Mouse (Mus musculus) brain, embryonic 18.5 days (tissue): Measurements from ENCODE around the gene Trpm1.

Source experiments
- DNase-seq: peaks from one replicate; pipeline ENCODE4 v3.0.0-alpha.2; 2012; ENCODE audit warnings: low read depth, low spot score

Gene Trpm1

DNA sequence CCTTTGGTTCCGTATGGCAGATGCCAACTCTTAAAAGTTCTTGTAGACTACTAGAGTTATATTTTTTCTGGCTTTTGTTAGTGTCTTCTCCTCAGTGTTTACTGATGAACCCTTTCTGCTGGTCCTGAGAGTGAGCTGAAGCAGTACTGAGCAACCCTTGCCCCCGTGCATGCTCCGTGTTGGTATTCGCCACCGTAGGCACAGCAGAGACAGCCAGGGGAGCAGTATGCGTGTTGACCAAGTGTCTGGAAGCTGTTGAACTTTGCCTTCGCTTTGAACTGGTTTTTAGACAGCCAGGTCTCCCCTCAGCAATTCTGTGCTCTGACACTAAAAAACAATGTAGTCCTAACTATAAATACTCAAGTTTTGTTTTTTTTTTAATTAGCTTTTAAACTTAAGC lies 135.8 kb downstream of the Trpm1 start:
- DNase-seq = no peak

DNA sequence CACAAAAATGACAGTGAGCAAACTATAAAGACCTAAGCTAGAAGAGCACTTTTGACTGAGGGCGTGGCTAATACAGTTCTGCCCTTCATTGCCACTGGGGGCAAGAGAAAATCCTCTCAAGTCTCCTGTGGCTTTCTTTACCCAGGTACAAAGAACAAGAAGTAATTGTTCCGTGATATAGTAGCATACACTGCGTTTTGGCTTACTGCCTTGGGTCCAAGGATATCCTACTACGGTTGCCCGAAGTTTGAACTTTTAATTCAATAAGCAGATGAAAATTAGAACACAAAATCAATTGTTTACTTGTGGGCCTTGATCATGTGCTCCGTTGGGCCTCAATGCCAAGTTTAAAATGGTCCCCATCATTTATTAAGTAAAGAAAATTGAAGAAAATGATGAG lies 136.8 kb downstream of the Trpm1 start:
- no peak for DNase-seq

DNA sequence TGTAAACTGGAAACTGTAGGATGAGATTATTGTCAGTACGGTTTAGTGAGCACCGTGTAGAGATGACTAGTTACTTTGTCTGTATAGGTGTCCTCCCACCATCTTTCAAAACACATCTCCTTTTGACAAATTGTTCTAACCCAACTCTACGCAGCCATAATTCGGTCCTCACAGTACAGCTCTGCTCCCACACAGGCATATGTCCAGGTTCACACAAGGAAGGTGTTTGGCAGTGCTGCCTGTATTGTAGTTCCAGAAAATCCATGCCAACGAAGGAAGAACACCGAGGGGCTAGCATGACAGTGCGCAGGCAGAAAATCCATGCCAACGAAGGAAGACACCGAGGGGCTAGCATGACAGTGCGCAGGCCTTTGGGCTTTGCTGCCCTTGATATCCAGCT lies 138.1 kb downstream of the Trpm1 start:
- DNase-seq = no peak

DNA sequence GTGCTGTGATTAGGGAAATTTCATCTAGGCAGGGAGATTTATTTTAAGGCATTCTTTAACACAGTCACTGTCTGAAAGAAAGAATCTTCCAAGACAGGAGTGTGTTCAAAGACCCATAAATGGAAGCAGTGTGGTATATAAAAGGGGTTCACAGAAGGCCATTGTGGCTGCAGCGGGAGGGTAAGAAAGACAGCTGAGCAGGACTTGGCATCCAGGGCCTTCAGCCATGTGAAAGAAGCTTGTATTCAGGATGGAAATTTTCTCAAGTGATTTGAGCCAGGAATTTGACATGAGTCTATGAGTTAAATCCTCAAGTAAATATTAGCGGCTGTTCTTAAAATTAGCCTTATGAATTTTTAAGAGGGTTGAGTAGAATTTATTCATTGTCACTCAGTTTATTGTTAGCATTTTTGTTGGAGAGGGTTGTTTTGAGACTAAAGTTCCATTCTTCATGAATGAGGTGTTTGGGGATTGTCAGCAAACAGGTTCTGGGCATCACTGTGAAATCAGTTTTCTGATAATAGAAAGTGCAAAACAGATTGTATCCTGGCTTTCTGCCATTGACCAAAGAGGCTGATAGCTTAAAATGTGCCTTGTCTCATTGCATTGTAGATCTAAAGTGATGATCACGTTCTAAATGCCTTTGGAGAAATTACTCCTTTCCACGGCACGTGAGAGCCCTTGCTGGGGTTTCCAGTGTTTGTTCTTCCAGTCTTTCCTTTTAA lies 142.8 kb downstream of the Trpm1 start:
- no peak for DNase-seq

DNA sequence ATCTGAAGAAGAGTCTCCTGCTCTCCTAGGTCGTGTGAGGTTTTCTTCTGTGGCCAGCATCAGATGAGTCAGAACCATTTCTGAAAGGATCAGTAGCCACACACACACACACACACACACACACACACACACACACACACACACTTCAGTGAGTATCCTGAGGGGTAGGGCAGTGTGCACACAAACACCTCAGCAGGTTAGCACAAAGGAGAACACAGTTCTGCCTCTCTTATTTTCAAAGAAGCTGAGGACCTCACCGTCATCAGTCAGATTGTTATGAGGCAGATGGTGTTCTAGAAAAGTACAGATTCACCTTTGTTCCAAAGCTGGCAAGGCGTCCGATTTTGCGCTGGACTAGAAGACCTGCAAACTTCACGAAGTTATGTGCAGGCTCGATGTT lies 156.6 kb downstream of the Trpm1 start:
- no peak for DNase-seq

DNA sequence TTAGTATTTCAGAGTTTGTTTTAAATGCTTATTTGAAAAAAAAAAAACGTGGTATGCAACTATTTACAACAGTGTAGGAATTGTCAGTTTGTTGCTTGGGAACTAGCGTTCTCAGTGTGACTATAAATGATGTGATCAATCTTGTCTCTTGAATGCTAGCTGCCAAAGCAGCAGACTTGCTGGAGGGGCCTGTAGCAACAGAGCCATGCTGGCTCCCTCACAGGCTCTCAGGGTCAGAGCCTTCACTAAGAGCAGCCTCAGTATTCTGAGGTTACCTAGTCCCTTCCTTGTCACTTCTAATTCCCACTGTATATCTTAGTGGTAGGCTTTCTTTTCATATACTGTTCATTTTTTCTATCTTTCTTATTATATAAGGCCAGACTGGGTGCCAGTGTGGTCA lies 157.1 kb downstream of the Trpm1 start:
- DNase-seq = no peak

DNA sequence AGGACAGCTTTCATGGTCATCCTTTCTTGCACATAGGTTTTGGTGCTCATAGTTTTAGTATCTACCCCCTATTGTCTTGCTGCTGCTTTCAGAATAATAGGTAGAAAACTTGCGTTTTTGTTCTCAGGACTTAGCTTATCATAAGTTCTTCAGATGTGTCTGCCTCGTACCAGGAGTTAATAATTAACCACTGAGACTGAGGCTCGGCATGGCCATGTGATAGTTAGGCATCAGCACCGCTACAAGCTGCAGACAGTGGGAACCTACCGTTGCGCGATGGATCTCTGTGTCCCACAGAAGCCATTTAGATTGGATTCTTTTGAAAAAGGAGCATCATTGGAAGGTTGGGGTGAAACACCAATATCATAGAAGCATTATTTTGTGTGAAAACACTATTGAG lies 159.2 kb downstream of the Trpm1 start:
- DNase-seq = no peak
